Mouse (Mus musculus): ENCODE data around the gene Ddc. TPM values are rescaled to one million over a fixed set of nuclear protein-coding genes. Genes with fewer than 3 reads are reported as not detected.
A peak's percentile ranks its signal among the peaks of the same experiment; 100 is the strongest.

Ddc gene
- polyA plus RNA-seq, 1 experiment from 2014 or later: 14.3 TPM

GRCm38 (mm10) chr11:11881783-11882155 lies 16.2 kb downstream of the Ddc start:
- Histone ChIP-seq H3K27ac (no peak overlapping the region), H3K9me3 (replicated peaks) (no peaks in the 10 kb centered on the region), H3K9ac (no peak overlapping the region), H3K4me3 (replicated peaks) (no peak overlapping the region), H3K4me2 (no peak overlapping the region), H3K27me3 (no peaks in the 10 kb centered on the region), H3K36me3 (no peaks in the 10 kb centered on the region), H3K4me1 (peaks cover 47% of the 10 kb centered on the region)
- no peak for ATAC-seq (replicated peaks; ENCODE audit: low FRiP score)
- WGBS: 70% methylated on average over 1 of the region's 1 CpGs

GRCm38 (mm10) chr11:11881026-11881782 lies 16.7 kb downstream of the Ddc start:
- 58% methylated on average over 13 of the region's 13 CpGs for WGBS
- no peak overlapping the region for H3K4me2 ChIP-seq
- H3K4me3 ChIP-seq (replicated peaks): no peak overlapping the region
- no peak overlapping the region for H3K9ac ChIP-seq
- peaks cover 43% of the 10 kb centered on the region for H3K4me1 ChIP-seq
- no peaks in the 10 kb centered on the region for H3K27me3 ChIP-seq
- H3K36me3 ChIP-seq: no peaks in the 10 kb centered on the region
- no peaks in the 10 kb centered on the region for H3K9me3 ChIP-seq (replicated peaks)
- ATAC-seq (replicated peaks; ENCODE audit: low FRiP score): no peak
- H3K27ac ChIP-seq: peak overlapping the region; percentile 37; the same call in 1 of the 2 replicates

GRCm38 (mm10) chr11:11880351-11880750 lies 17.6 kb downstream of the Ddc start:
- no peak overlapping the region for H3K4me3 ChIP-seq (replicated peaks)
- no peaks in the 10 kb centered on the region for H3K9me3 ChIP-seq (replicated peaks)
- no peak for ATAC-seq (replicated peaks; ENCODE audit: low FRiP score)
- no peaks in the 10 kb centered on the region for H3K36me3 ChIP-seq
- no peak overlapping the region for H3K27ac ChIP-seq
- 88% methylated on average over 7 of the region's 7 CpGs for WGBS
- H3K9ac ChIP-seq: no peak overlapping the region
- no peaks in the 10 kb centered on the region for H3K27me3 ChIP-seq
- peaks cover 38% of the 10 kb centered on the region for H3K4me1 ChIP-seq
- H3K4me2 ChIP-seq: no peak overlapping the region

- Histone ChIP-seq H3K4me3 (replicated peaks) (no peak overlapping the region), H3K27ac (peak overlapping the region; percentile 89), H3K4me2 (no peak overlapping the region), H3K9me3 (replicated peaks) (no peaks in the 10 kb centered on the region), H3K4me1 (peaks cover 35% of the 10 kb centered on the region), H3K27me3 (no peaks in the 10 kb centered on the region), H3K36me3 (no peaks in the 10 kb centered on the region), H3K9ac (no peak overlapping the region)
- no peak for ATAC-seq (replicated peaks; ENCODE audit: low FRiP score)
- 57% methylated on average over 4 of the region's 4 CpGs for WGBS
These were observed 18.3 kb downstream of the Ddc start for GRCm38 (mm10) chr11:11879699-11880002.

GRCm38 (mm10) chr11:11878981-11879698 lies 18.8 kb downstream of the Ddc start:
- Histone ChIP-seq H3K9ac (0 out of 2 replicates have a peak overlapping the region, but pooled peaks have one; percentile 1), H3K4me3 (replicated peaks) (no peak overlapping the region), H3K27ac (peak overlapping the region; percentile 89), H3K4me2 (0 out of 2 replicates have a peak overlapping the region, but pooled peaks have one; percentile 12), H3K36me3 (no peaks in the 10 kb centered on the region), H3K4me1 (peaks cover 30% of the 10 kb centered on the region), H3K27me3 (no peaks in the 10 kb centered on the region), H3K9me3 (replicated peaks) (no peaks in the 10 kb centered on the region)
- ATAC-seq (replicated peaks; ENCODE audit: low FRiP score): peak; percentile 53; the same call in 1 of the 2 replicates
- 43% methylated on average over 10 of the region's 10 CpGs for WGBS

GRCm38 (mm10) chr11:11878278-11878980 lies 19.5 kb downstream of the Ddc start:
- Histone ChIP-seq H3K9ac (0 out of 2 replicates have a peak overlapping the region, but pooled peaks have one; percentile 1), H3K9me3 (replicated peaks) (no peaks in the 10 kb centered on the region), H3K4me3 (replicated peaks) (no peak overlapping the region), H3K27me3 (no peaks in the 10 kb centered on the region), H3K4me1 (peaks cover 36% of the 10 kb centered on the region), H3K27ac (peak overlapping the region; percentile 89), H3K4me2 (no peak overlapping the region), H3K36me3 (no peaks in the 10 kb centered on the region)
- WGBS: 3% methylated on average over 10 of the region's 11 CpGs
- peak; percentile 73 for ATAC-seq (replicated peaks; ENCODE audit: low FRiP score)

- H3K9ac ChIP-seq: no peak overlapping the region
- peaks cover 42% of the 10 kb centered on the region for H3K4me1 ChIP-seq
- WGBS: 19% methylated on average over 4 of the region's 4 CpGs
- no peak overlapping the region for H3K4me2 ChIP-seq
- H3K27ac ChIP-seq: peak overlapping the region; percentile 89
- no peaks in the 10 kb centered on the region for H3K27me3 ChIP-seq
- ATAC-seq (replicated peaks; ENCODE audit: low FRiP score): peak; percentile 80
- H3K9me3 ChIP-seq (replicated peaks): no peaks in the 10 kb centered on the region
- no peaks in the 10 kb centered on the region for H3K36me3 ChIP-seq
- no peak overlapping the region for H3K4me3 ChIP-seq (replicated peaks)
These were observed 20.1 kb downstream of the Ddc start for GRCm38 (mm10) chr11:11877891-11878277.

- no peak overlapping the region for H3K27ac ChIP-seq
- no peak for ATAC-seq (replicated peaks; ENCODE audit: low FRiP score)
- WGBS: 81% methylated on average over 3 of the region's 3 CpGs
- H3K36me3 ChIP-seq: no peaks in the 10 kb centered on the region
- no peaks in the 10 kb centered on the region for H3K27me3 ChIP-seq
- H3K9ac ChIP-seq: no peak overlapping the region
- no peak overlapping the region for H3K4me3 ChIP-seq (replicated peaks)
- H3K9me3 ChIP-seq (replicated peaks): no peaks in the 10 kb centered on the region
- no peak overlapping the region for H3K4me2 ChIP-seq
- H3K4me1 ChIP-seq: peaks cover 51% of the 10 kb centered on the region
These were observed 21.6 kb downstream of the Ddc start for GRCm38 (mm10) chr11:11876366-11876765.

- no peaks in the 10 kb centered on the region for H3K36me3 ChIP-seq
- H3K9me3 ChIP-seq (replicated peaks): no peaks in the 10 kb centered on the region
- WGBS: 85% methylated on average over 2 of the region's 2 CpGs
- ATAC-seq (replicated peaks; ENCODE audit: low FRiP score): no peak
- H3K4me3 ChIP-seq (replicated peaks): no peak overlapping the region
- H3K4me1 ChIP-seq: peaks cover 52% of the 10 kb centered on the region
- H3K27me3 ChIP-seq: no peaks in the 10 kb centered on the region
- no peak overlapping the region for H3K9ac ChIP-seq
- H3K4me2 ChIP-seq: no peak overlapping the region
- H3K27ac ChIP-seq: no peak overlapping the region
These were observed 22.7 kb downstream of the Ddc start for GRCm38 (mm10) chr11:11875230-11875629.

GRCm38 (mm10) chr11:11873023-11873908 lies 24.7 kb downstream of the Ddc start:
- ATAC-seq (replicated peaks; ENCODE audit: low FRiP score): peak; percentile 75
- 44% methylated on average over 20 of the region's 20 CpGs for WGBS
- H3K4me2 ChIP-seq: no peak overlapping the region; the same call in 1 of the 2 replicates
- no peak overlapping the region for H3K9ac ChIP-seq
- peak overlapping the region; percentile 69 for H3K27ac ChIP-seq
- no peaks in the 10 kb centered on the region for H3K9me3 ChIP-seq (replicated peaks)
- no peak overlapping the region for H3K4me3 ChIP-seq (replicated peaks)
- no peaks in the 10 kb centered on the region for H3K36me3 ChIP-seq
- H3K4me1 ChIP-seq: peaks cover 37% of the 10 kb centered on the region
- no peaks in the 10 kb centered on the region for H3K27me3 ChIP-seq

- no peaks in the 10 kb centered on the region for H3K36me3 ChIP-seq
- H3K4me2 ChIP-seq: no peak overlapping the region
- no peak overlapping the region for H3K9ac ChIP-seq
- no peak for ATAC-seq (replicated peaks; ENCODE audit: low FRiP score)
- no peaks in the 10 kb centered on the region for H3K27me3 ChIP-seq
- H3K4me1 ChIP-seq: peaks cover 35% of the 10 kb centered on the region
- 86% methylated on average over 3 of the region's 3 CpGs for WGBS
- no peaks in the 10 kb centered on the region for H3K9me3 ChIP-seq (replicated peaks)
- peak overlapping the region; percentile 69 for H3K27ac ChIP-seq
- no peak overlapping the region for H3K4me3 ChIP-seq (replicated peaks)
These were observed 25.7 kb downstream of the Ddc start for GRCm38 (mm10) chr11:11872140-11872795.

Measured in kidney, embryonic 15.5 days (tissue).